9 mouse cellular contexts compared by ENCODE assay signal in genomic region chr4:138495775-138496174, GRCm38 (mm10). TPM values are rescaled to one million over a fixed set of nuclear protein-coding genes. Genes with fewer than 3 reads are reported as not detected.
DNase-seq lines count a peak whose midpoint lies in the region; ATAC-seq lines count a peak whose summit lies in the region.
"Had no signal": no experiment of that assay in that cellular context is flagged by ENCODE, and none has a peak within 500 bp of the region (broad histone marks: within the 10 kb centered on the region; RNA-seq: fewer than 3 reads in every experiment).

No protein-coding gene starts in this region.

- no peaks in the 10 kb centered on the region for H3K36me3 ChIP-seq in kidney, embryonic 14.5 days (ENCODE audit: control insufficient read depth, insufficient read depth, low read length)
- no peaks in the 10 kb centered on the region for H3K36me3 ChIP-seq in embryonic facial prominence, embryonic 11.5 days (replicated peaks; ENCODE audit: control insufficient read depth, insufficient read depth, low read depth, low read length)
- H3K36me3 ChIP-seq in hindbrain, embryonic 12.5 days: no peaks in the 10 kb centered on the region
- no peaks in the 10 kb centered on the region for H3K36me3 ChIP-seq in midbrain, embryonic 11.5 days (ENCODE audit: control insufficient read depth, insufficient read depth, low read length)

- WGBS in kidney, embryonic 14.5 days: 6% methylated on average over 13 of the region's 13 CpGs
- WGBS in embryonic facial prominence, embryonic 11.5 days: 10% methylated on average over 13 of the region's 13 CpGs
- WGBS in hindbrain, embryonic 12.5 days: 5% methylated on average over 13 of the region's 13 CpGs
- 8% methylated on average over 13 of the region's 13 CpGs for WGBS in midbrain, embryonic 11.5 days

- H3K27me3 ChIP-seq in kidney, embryonic 14.5 days (ENCODE audit: control insufficient read depth, insufficient read depth, low read length): no peaks in the 10 kb centered on the region
- no peaks in the 10 kb centered on the region for H3K27me3 ChIP-seq in embryonic facial prominence, embryonic 11.5 days (ENCODE audit: control insufficient read depth, insufficient read depth, low read length)
- H3K27me3 ChIP-seq in hindbrain, embryonic 12.5 days: peaks cover 4% of the 10 kb centered on the region; the same call in 1 of the 2 replicates
- H3K27me3 ChIP-seq in midbrain, embryonic 11.5 days (ENCODE audit: control insufficient read depth, insufficient read depth, low read length): no peaks in the 10 kb centered on the region

- H3K4me1 ChIP-seq in kidney, embryonic 14.5 days (ENCODE audit: control insufficient read depth, insufficient read depth, low read length): peaks cover 42% of the 10 kb centered on the region
- H3K4me1 ChIP-seq in embryonic facial prominence, embryonic 11.5 days (ENCODE audit: control insufficient read depth, insufficient read depth, low read length): no peaks in the 10 kb centered on the region; the same call in 1 of the 2 replicates
- peaks cover 50% of the 10 kb centered on the region for H3K4me1 ChIP-seq in hindbrain, embryonic 12.5 days
- peaks cover 29% of the 10 kb centered on the region for H3K4me1 ChIP-seq in midbrain, embryonic 11.5 days (ENCODE audit: control insufficient read depth, insufficient read depth, low read length)

- no peaks in the 10 kb centered on the region for H3K9me3 ChIP-seq in kidney, embryonic 14.5 days (ENCODE audit: control insufficient read depth, low read length)
- H3K9me3 ChIP-seq in embryonic facial prominence, embryonic 11.5 days (replicated peaks; ENCODE audit: control insufficient read depth, low read length): no peaks in the 10 kb centered on the region
- H3K9me3 ChIP-seq in hindbrain, embryonic 12.5 days (replicated peaks): no peaks in the 10 kb centered on the region
- no peaks in the 10 kb centered on the region for H3K9me3 ChIP-seq in midbrain, embryonic 11.5 days (ENCODE audit: control insufficient read depth, low read length)

- peak overlapping the region; percentile 36 for H3K4me2 ChIP-seq in kidney, embryonic 14.5 days (replicated peaks; ENCODE audit: low read depth, low read length)
- H3K4me2 ChIP-seq in embryonic facial prominence, embryonic 11.5 days (ENCODE audit: low read depth, low read length): no peak overlapping the region
- peak overlapping the region; percentile 29 for H3K4me2 ChIP-seq in hindbrain, embryonic 12.5 days (replicated peaks)
- peak overlapping the region; percentile 6; the same call in 1 of the 2 replicates for H3K4me2 ChIP-seq in midbrain, embryonic 11.5 days

- no peak for ATAC-seq in kidney, embryonic 14.5 days (ENCODE audit: low FRiP score, low TSS enrichment)
- no peak for ATAC-seq in embryonic facial prominence, embryonic 11.5 days (replicated peaks; ENCODE audit: insufficient number of reproducible peaks, low FRiP score, low TSS enrichment, low read depth)
- no peak for ATAC-seq in hindbrain, embryonic 12.5 days (ENCODE audit: low FRiP score)
- ATAC-seq in midbrain, embryonic 11.5 days (ENCODE audit: low FRiP score): no peak

- no peak overlapping the region for H3K4me3 ChIP-seq in kidney, embryonic 14.5 days (ENCODE audit: low read length)
- no peak overlapping the region for H3K4me3 ChIP-seq in embryonic facial prominence, embryonic 11.5 days (ENCODE audit: low read depth, low read length)
- H3K4me3 ChIP-seq in hindbrain, embryonic 12.5 days: no peak overlapping the region
- H3K4me3 ChIP-seq in midbrain, embryonic 11.5 days (ENCODE audit: low read depth, low read length): no peak overlapping the region

- H3K9ac ChIP-seq in kidney, embryonic 14.5 days (ENCODE audit: low read depth, low read length): peak overlapping the region; percentile 32; the same call in 1 of the 2 replicates
- peak overlapping the region; percentile 14; the same call in 1 of the 2 replicates for H3K9ac ChIP-seq in embryonic facial prominence, embryonic 11.5 days (replicated peaks; ENCODE audit: low read length)
- H3K9ac ChIP-seq in hindbrain, embryonic 12.5 days: no peak overlapping the region
- peak overlapping the region; percentile 28; the same call in 1 of the 2 replicates for H3K9ac ChIP-seq in midbrain, embryonic 11.5 days (ENCODE audit: low read length)

- DNase-seq in kidney, adult 8-10 months: no peak
- DNase-seq in embryonic facial prominence, embryonic 11.5 days (ENCODE audit: low spot score): peak; percentile 26
- peak; percentile 88 for DNase-seq in midbrain, embryonic 11.5 days (ENCODE audit: low spot score, missing footprints)
- no peak for DNase-seq in spleen, postnatal 14 days (ENCODE audit: low spot score in 2 of 2)
- DNase-seq in spleen, postnatal 36 days (ENCODE audit: low spot score in 2 of 2): no peak
- DNase-seq in thymus, adult 18-20 months: no peak

- H3K27ac ChIP-seq in kidney, embryonic 14.5 days (ENCODE audit: low read depth, low read length): peak overlapping the region; percentile 74; the same call in 1 of the 2 replicates
- 0 out of 2 replicates have a peak overlapping the region, but pooled peaks have one; percentile 28 for H3K27ac ChIP-seq in embryonic facial prominence, embryonic 11.5 days (replicated peaks; ENCODE audit: low read depth, low read length)
- peak overlapping the region; percentile 74 for H3K27ac ChIP-seq in hindbrain, embryonic 12.5 days
- peak overlapping the region; percentile 15 for H3K27ac ChIP-seq in midbrain, embryonic 11.5 days (ENCODE audit: low read depth, low read length)
- H3K27ac ChIP-seq: macrophage had no signal

RNA-seq across cellular contexts. Expression of gene Camk2n1, which starts 41.7 kb away (rescaled TPM):
- 7.4 and 10.1 TPM in 2 replicates for polyA plus RNA-seq in kidney, embryonic 14.5 days (2014; fragmentation: Nextera tagmentation; extraction: Ambion mirVana)
- 2.4 and 2.7 TPM in 2 replicates for polyA plus RNA-seq in embryonic facial prominence, embryonic 11.5 days (2014; fragmentation: Nextera tagmentation; extraction: Ambion mirVana)
- polyA plus RNA-seq in hindbrain, embryonic 12.5 days (2016; fragmentation: Nextera tagmentation; extraction: Ambion mirVana): 7.9 TPM in 2 replicates
- 6.0 and 6.1 TPM in 2 replicates for polyA plus RNA-seq in midbrain, embryonic 11.5 days (2014; fragmentation: Nextera tagmentation; extraction: Ambion mirVana)
- polyA plus RNA-seq: macrophage had no signal

Comparison
In these comparisons a context has a peak if more than half of its experiments do, and no peak if none do; other contexts are left out.
1. H3K27ac ChIP-seq: peak in every context shown above with its lines; median percentile 74 in kidney, embryonic 14.5 days; 74 in hindbrain, embryonic 12.5 days; 28 in embryonic facial prominence, embryonic 11.5 days; 15 in midbrain, embryonic 11.5 days.
2. DNase-seq: peak in embryonic facial prominence, embryonic 11.5 days (single experiment) and midbrain, embryonic 11.5 days (single experiment); none in kidney, adult 8-10 months (0 of 2), spleen, postnatal 14 days (0 of 2), spleen, postnatal 36 days (0 of 2) and thymus, adult 18-20 months (0 of 2).